Mouse (Mus musculus) hindbrain, embryonic 11.5 days (tissue): ENCODE measurements around the gene Pik3r1. TPM values are rescaled to one million over a fixed set of nuclear protein-coding genes. Genes with fewer than 3 reads are reported as not detected.

ENCODE experiments used
- ATAC-seq: fragments of 200-750 bp; cut with Nextera tagmentation; 2 replicates; pipeline ENCODE4 v1.8.0; 2017; ENCODE audit warnings: mild to moderate bottlenecking, moderate TSS enrichment, moderate library complexity; ENCODE audit not compliant: low FRiP score
- DNase-seq: peaks from one replicate; pipeline ENCODE4 v3.0.0-alpha.2; 2015; ENCODE audit warnings: low spot score
- H3K27ac ChIP-seq: fragments of 300-500 bp; sonication (generic); 2 replicates; pipeline ENCODE4 v1.5.1; 2014; ENCODE audit warnings: mild to moderate bottlenecking, low read depth, low read length
- H3K27me3 ChIP-seq: fragments of 300-500 bp; sonication (generic); 2 replicates; pipeline ENCODE4 v1.6.1; 2014; ENCODE audit warnings: mild to moderate bottlenecking, low read length, moderate library complexity, mixed read lengths; ENCODE audit not compliant: control insufficient read depth, insufficient read depth
- H3K36me3 ChIP-seq: fragments of 300-500 bp; sonication (generic); 2 replicates; pipeline ENCODE4 v1.6.1; 2014; ENCODE audit warnings: mild to moderate bottlenecking, low read length, moderate library complexity, mixed read lengths; ENCODE audit not compliant: control insufficient read depth, insufficient read depth
- H3K4me1 ChIP-seq: fragments of 300-500 bp; sonication (generic); replicated peaks from 2 replicates; pipeline ENCODE4 v1.6.1; 2014; ENCODE audit warnings: low read length, mixed read lengths; ENCODE audit not compliant: control insufficient read depth, insufficient read depth
- H3K4me2 ChIP-seq: fragments of 300-500 bp; sonication (generic); replicated peaks from 2 replicates; pipeline ENCODE4 v1.6.1; 2014; ENCODE audit warnings: mild to moderate bottlenecking, low read depth, low read length
- H3K4me3 ChIP-seq: fragments of 300-500 bp; sonication (generic); 2 replicates; pipeline ENCODE4 v1.5.1; 2014; ENCODE audit warnings: low read depth, low read length
- H3K9ac ChIP-seq: fragments of 300-500 bp; sonication (generic); 2 replicates; pipeline ENCODE4 v1.6.1; 2014; ENCODE audit warnings: low read depth, low read length
- H3K9me3 ChIP-seq: fragments of 300-500 bp; sonication (generic); 2 replicates; pipeline ENCODE4 v1.6.1; 2016; ENCODE audit warnings: low read length; ENCODE audit not compliant: control insufficient read depth
- WGBS: fragments of 180-500 bp; shearing (Covaris S2); extraction: QIAGEN DNeasy Blood & Tissue Kit; methylation state at CpG from one replicate; pipeline ENCODE4 v1.1.7; 2014; 5-methylcytosine and 5-hydroxymethylcytosine counted together
- polyA plus RNA-seq: library from polyadenylated mRNA; unstranded; fragments of >200 nt; fragmentation: Nextera tagmentation; extraction: Ambion mirVana; gene quantifications from 2 replicates; pipeline ENCODE4 v1.2.1, GENCODE M21; 2014

Pik3r1 gene
- polyA plus RNA-seq, 1 experiment from 2014 or later, result 29.8 TPM

DNA sequence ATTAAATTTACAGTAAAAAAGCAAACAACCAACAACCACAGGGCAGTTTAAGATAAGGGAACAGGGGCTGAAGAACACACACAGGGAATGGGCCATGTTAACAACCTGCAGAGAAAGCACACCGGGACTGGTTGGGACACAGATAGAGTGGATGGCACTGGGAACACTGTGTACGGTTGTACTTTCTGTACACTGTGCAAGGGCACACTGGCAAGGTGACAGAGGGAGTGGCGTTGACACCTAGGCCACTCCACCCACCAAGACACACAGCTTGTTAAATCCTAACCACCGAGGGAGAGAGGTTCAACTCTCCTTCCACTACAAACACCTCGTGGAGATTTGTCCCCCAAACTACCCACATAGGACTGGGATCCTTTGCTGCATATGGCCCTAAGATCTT lies 70.1 kb downstream of the Pik3r1 start:
- no peak overlapping the region for H3K9ac ChIP-seq
- H3K4me3 ChIP-seq, result no peak overlapping the region
- no peak overlapping the region for H3K4me2 ChIP-seq
- no peak for DNase-seq
- H3K4me1 ChIP-seq, result no peaks in the 10 kb centered on the region; the same call in 1 of the 2 replicates
- H3K27me3 ChIP-seq, result no peaks in the 10 kb centered on the region
- no peak overlapping the region for H3K27ac ChIP-seq
- no peaks in the 10 kb centered on the region for H3K9me3 ChIP-seq
- 83% methylated on average over 5 of the region's 5 CpGs for WGBS
- no peak for ATAC-seq
- H3K36me3 ChIP-seq, result no peaks in the 10 kb centered on the region

DNA sequence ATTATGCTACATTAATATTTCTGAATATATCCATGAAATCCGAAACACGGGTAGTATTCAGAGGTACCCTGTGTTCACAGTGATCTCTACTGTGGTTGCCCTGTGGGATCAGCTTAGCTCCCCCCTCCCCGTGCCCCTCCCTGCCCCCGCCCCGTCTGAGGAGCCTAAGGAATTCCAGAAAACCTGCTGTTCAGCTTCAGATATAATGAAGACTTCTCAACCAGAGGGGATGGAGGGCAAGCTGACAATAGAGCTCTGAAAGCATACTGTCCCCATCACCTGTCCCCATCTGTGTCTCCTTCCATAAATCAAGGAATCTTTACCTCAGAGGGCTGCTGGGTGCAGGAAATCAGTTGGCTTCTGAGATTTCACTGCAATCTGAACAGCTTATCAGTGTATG lies 70.6 kb downstream of the Pik3r1 start:
- Histone ChIP-seq H3K4me3 (no peak overlapping the region), H3K4me1 (no peaks in the 10 kb centered on the region; the same call in 1 of the 2 replicates), H3K9me3 (no peaks in the 10 kb centered on the region), H3K4me2 (no peak overlapping the region), H3K9ac (no peak overlapping the region), H3K27me3 (no peaks in the 10 kb centered on the region), H3K27ac (no peak overlapping the region), H3K36me3 (no peaks in the 10 kb centered on the region)
- ATAC-seq (no peak), DNase-seq (no peak)
- WGBS, result 59% methylated on average over 5 of the region's 5 CpGs

DNA sequence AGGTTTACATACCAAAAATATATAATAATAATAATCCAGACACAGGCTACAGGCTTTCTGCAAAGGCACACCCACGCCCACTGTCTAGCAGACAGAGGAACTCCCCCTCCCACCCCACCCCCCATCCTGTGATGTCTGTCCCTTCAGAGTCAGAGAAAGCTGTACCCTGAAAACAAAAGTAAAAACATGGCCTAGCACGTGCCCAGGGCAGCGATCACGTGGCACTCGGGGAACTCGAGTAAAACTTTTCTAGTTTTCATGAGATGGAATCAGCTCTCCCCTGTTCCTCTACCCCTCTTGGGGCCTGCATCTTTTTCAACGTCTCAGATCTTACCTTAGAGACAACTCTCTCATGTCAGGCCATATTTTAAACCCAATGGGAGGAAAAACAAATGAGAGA lies 71.2 kb downstream of the Pik3r1 start:
- H3K9me3 ChIP-seq, result no peaks in the 10 kb centered on the region
- WGBS, result 68% methylated on average over 7 of the region's 7 CpGs
- H3K4me1 ChIP-seq, result no peaks in the 10 kb centered on the region; the same call in 1 of the 2 replicates
- H3K27ac ChIP-seq, result no peak overlapping the region
- H3K4me2 ChIP-seq, result no peak overlapping the region
- no peaks in the 10 kb centered on the region for H3K36me3 ChIP-seq
- H3K27me3 ChIP-seq, result no peaks in the 10 kb centered on the region
- no peak overlapping the region for H3K4me3 ChIP-seq
- ATAC-seq, result no peak
- no peak for DNase-seq
- H3K9ac ChIP-seq, result no peak overlapping the region

DNA sequence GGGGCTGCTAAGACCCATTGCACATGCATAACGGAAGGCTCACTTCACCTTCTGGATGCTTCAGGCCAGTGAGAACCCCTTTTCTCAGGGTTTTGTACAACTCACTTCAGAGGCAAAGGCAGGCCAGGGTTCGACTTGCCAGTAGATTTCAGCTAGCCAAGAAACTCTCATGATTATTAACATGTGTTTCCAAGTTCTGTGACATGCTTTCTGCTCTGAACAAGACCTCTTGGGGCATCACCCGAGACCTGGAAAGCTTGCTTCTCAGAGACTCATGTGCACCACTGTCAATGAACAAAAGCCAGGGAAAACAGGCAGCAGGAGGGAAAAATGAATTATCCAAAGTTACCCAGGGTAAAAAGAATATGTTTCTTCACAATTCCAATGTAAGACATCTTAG lies 71.7 kb downstream of the Pik3r1 start:
- no peak overlapping the region for H3K27ac ChIP-seq
- ATAC-seq (no peak), DNase-seq (no peak)
- no peaks in the 10 kb centered on the region for H3K36me3 ChIP-seq
- H3K9me3 ChIP-seq, result no peaks in the 10 kb centered on the region
- no peak overlapping the region for H3K4me3 ChIP-seq
- WGBS, result 57% methylated on average over 3 of the region's 3 CpGs
- no peaks in the 10 kb centered on the region for H3K27me3 ChIP-seq
- no peak overlapping the region for H3K9ac ChIP-seq
- no peak overlapping the region for H3K4me2 ChIP-seq
- no peaks in the 10 kb centered on the region; the same call in 1 of the 2 replicates for H3K4me1 ChIP-seq

DNA sequence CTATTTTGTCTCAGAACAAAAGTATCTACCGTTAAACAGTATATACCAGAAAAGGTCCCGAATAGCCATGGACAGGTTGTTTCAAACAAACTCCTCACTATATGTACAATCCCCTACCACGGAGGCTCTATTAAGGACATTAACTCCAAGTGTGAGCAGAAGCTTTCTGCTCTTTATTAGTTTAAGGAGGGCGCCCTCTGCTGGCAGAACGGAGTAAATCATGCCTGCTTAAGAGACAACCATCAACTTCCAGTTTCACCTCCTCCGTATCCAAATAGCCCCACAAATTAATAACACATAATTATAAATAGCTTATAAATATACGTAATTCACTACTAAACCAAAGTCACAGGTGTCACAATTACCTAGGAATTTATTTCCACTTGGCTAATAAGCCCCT lies 72.1 kb downstream of the Pik3r1 start:
- H3K36me3 ChIP-seq, result no peaks in the 10 kb centered on the region
- no peak overlapping the region for H3K9ac ChIP-seq
- no peak overlapping the region for H3K4me3 ChIP-seq
- H3K27ac ChIP-seq, result no peak overlapping the region
- H3K27me3 ChIP-seq, result no peaks in the 10 kb centered on the region
- WGBS, result 6% methylated on average over 7 of the region's 7 CpGs
- H3K9me3 ChIP-seq, result no peaks in the 10 kb centered on the region
- ATAC-seq (no peak), DNase-seq (peak; percentile 90)
- no peaks in the 10 kb centered on the region; the same call in 1 of the 2 replicates for H3K4me1 ChIP-seq
- H3K4me2 ChIP-seq, result no peak overlapping the region

DNA sequence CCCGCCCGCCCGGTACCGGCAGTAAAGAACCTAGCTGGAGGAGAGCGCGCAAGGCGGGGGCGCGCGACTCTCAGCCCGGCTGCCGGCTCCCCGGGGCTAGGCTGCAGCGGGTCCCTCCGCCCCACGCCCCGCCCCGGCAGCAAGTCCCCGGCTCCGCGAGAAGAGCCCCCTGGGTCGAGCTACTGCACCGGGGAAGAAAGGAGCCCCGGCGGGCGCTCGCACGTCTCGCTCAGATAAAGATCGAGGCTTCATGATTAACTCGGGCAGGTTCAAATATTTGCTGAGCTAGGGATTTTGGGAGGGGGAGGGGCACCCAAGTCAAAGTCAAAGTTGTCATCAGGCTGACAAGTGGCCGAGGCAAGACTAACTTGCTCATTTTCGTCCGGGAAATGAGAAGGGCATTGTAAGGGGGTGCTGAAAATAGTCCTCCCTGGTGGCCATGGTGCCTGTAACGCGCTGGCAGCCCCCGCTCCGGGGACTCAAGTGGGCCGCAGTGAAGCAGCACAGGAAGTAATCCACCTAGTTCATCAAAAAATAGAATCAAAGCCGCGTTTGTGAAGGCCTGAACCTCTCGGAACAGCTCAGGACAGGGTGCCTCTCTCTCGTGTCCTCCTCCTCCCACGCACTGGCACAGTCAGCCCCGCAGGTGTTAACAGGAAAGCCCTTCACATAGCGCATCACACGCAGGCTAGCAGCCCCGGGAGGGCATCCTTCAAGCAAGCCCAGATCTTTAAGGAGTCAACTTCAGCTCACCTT lies 73.3 kb downstream of the Pik3r1 start:
- WGBS, result 1% methylated on average over 46 of the region's 48 CpGs
- DNase-seq (peak; percentile 69), ATAC-seq (peak; percentile 71)
- Histone ChIP-seq H3K4me3 (peak overlapping the region; percentile 56), H3K4me1 (no peaks in the 10 kb centered on the region; the same call in 1 of the 2 replicates), H3K9ac (peak overlapping the region; percentile 56), H3K36me3 (no peaks in the 10 kb centered on the region), H3K27ac (no peak overlapping the region), H3K4me2 (peak overlapping the region; percentile 72), H3K9me3 (no peaks in the 10 kb centered on the region), H3K27me3 (no peaks in the 10 kb centered on the region)

DNA sequence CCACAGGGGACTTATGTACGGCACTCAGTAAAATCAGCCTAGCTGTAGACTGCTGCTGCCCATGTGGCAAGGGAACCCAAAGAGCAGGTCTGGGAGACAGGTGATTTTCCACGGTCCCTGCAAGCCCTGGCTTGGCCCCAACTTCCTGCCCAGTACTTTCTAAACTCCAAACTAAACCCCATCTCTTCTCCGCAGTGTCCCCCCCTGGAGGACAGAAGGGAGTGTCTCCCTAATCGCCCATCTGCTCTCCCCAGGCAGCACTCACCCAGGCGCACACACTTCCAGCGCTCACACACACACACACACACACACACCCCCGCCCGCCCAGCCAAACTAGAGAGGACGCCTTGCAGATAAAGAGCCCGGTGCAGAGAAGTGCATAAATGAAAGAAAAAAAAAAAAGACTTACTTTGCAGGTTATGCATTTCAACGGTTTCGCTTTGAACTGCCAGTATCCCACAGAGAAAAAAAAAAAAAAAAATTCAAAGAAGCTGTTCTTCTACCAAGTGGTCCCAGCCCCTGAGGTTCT lies 74.0 kb downstream of the Pik3r1 start:
- Histone ChIP-seq H3K27ac (no peak overlapping the region), H3K9ac (peak overlapping the region; percentile 56), H3K9me3 (no peaks in the 10 kb centered on the region), H3K36me3 (no peaks in the 10 kb centered on the region), H3K4me3 (peak overlapping the region; percentile 56), H3K27me3 (no peaks in the 10 kb centered on the region), H3K4me2 (peak overlapping the region; percentile 72), H3K4me1 (no peaks in the 10 kb centered on the region; the same call in 1 of the 2 replicates)
- WGBS, result 0% methylated on average over 12 of the region's 12 CpGs
- ATAC-seq (peak; percentile 76), DNase-seq (peak; percentile 54)

DNA sequence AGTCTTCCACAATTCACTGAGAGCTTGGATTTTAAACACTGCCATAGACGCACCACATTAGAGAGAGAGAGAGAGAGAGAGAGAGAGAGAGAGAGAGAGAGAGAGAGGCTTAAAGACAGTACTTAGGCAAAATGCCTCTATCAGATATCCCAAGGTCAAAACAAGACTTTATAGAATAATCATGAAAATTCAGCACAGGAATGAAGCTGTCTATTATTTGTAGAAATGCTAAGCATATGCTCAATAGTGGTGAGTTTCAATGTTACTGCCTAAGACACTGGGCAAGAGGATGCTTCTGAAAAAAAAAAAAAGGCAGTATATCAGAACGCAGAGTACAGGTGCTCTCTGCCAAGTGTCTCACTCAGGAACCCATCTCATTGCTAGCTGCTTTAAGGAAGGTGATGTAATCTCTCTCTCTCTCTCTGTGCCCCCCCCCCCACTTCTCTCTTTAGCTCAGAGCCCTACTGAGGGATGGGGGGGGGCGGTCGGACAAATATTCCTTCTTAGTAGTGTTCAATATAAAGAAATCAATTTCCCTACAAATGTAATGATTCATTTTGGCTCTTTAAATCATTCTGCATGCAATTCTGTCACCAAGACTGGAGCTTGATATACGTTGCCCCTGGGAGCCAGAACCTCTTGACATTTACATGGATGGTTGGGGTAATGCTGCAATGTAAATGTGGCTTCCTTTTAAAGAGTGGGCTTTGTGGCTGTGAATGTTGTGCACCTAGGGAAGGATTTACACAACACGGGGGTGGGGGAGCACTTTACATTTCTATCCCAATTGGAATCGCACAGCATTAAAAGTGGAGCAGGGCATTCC lies 74.9 kb downstream of the Pik3r1 start:
- H3K4me1 ChIP-seq, result no peaks in the 10 kb centered on the region; the same call in 1 of the 2 replicates
- peak overlapping the region; percentile 28; the same call in 1 of the 2 replicates for H3K4me2 ChIP-seq
- no peaks in the 10 kb centered on the region for H3K9me3 ChIP-seq
- ATAC-seq, result no peak
- H3K27ac ChIP-seq, result no peak overlapping the region
- no peaks in the 10 kb centered on the region for H3K36me3 ChIP-seq
- DNase-seq, result peak; percentile 22
- H3K9ac ChIP-seq, result no peak overlapping the region
- WGBS, result 54% methylated on average over 7 of the region's 7 CpGs
- H3K27me3 ChIP-seq, result no peaks in the 10 kb centered on the region
- H3K4me3 ChIP-seq, result 0 out of 2 replicates have a peak overlapping the region, but pooled peaks have one; percentile 56
